8 mouse cellular contexts compared by ENCODE assay signal in genomic region chr2:125506316-125507054, GRCm38 (mm10). TPM values are rescaled to one million over a fixed set of nuclear protein-coding genes. Genes with fewer than 3 reads are reported as not detected.
DNase-seq lines count a peak whose midpoint lies in the region; ATAC-seq lines count a peak whose summit lies in the region.

No protein-coding gene starts in this region.

- intact Hi-C loops in left cerebral cortex, postnatal 10 days (cut with DNase I): no loop called here

- peak overlapping the region; percentile 59 for H3K4me3 ChIP-seq in kidney, embryonic 15.5 days (replicated peaks)

- H3K4me1 ChIP-seq in kidney, embryonic 15.5 days: peaks cover 15% of the 10 kb centered on the region

- H3K4me2 ChIP-seq in kidney, embryonic 15.5 days: peak overlapping the region; percentile 91

- WGBS in kidney, embryonic 15.5 days: 1% methylated on average over 37 of the region's 37 CpGs

- H3K9ac ChIP-seq in kidney, embryonic 15.5 days: peak overlapping the region; percentile 70

- peak; percentile 66 for ATAC-seq in granulocyte monocyte progenitor cell, adult 5-6 weeks (replicated peaks; ENCODE audit: poor library complexity, severe bottlenecking)
- ATAC-seq in kidney, embryonic 15.5 days (replicated peaks; ENCODE audit: low FRiP score): peak; percentile 92
- ATAC-seq in CD4-positive, CD25-positive, alpha-beta regulatory T cell, adult 4 months: no peak

- H3K27me3 ChIP-seq in kidney, embryonic 15.5 days: peaks cover 14% of the 10 kb centered on the region

- no peaks in the 10 kb centered on the region for H3K9me3 ChIP-seq in kidney, embryonic 15.5 days (replicated peaks)

- H3K36me3 ChIP-seq in kidney, embryonic 15.5 days: no peaks in the 10 kb centered on the region

- DNase-seq in left cerebral cortex, postnatal 10 days (ENCODE audit: extremely low spot score in 1 of 2, low spot score in 2 of 2): peak; percentile 46 to 81
- no peak for DNase-seq in left cerebral cortex, adult 8-10 months (ENCODE audit: low spot score in 2 of 2)
- peak; percentile 69 for DNase-seq in embryo, embryonic 10 days (ENCODE audit: low spot score)
- peak; percentile 74 for DNase-seq in lung, postnatal 14 days
- peak; percentile 14 for DNase-seq in right cerebral cortex, postnatal 25 days

- H3K27ac ChIP-seq in kidney, embryonic 15.5 days: peak overlapping the region; percentile 87

RNA-seq across cellular contexts. Expression of gene Fbn1, which starts 1.3 kb away (rescaled TPM):
- total RNA-seq in left cerebral cortex, postnatal 10 days (2021): 1 to 10 TPM; 9.5 to 9.7 TPM
- 1 to 10 TPM; 4.7 to 6.3 (median 5.6) TPM for total RNA-seq in left cerebral cortex, adult 8-10 months (2022)
- 0.13 TPM in 1 of 2 replicates, not detected in the other for total RNA-seq in granulocyte monocyte progenitor cell, adult 5-6 weeks (2014; fragmentation: Nextera tagmentation)
- 0.05 and 0.34 TPM in 2 replicates for total RNA-seq in granulocyte monocyte progenitor cell, adult 5-6 weeks (2017)
- polyA plus RNA-seq in kidney, embryonic 15.5 days (2015; fragmentation: Nextera tagmentation; extraction: Ambion mirVana): 13.4 and 16.4 TPM in 2 replicates
- not detected for polyA plus RNA-seq in CD4-positive, CD25-positive, alpha-beta regulatory T cell, adult 4 months (2017; shearing (Covaris generic))

RNA-seq across cellular contexts. Expression of gene Gm9913, which starts 1.6 kb away (rescaled TPM):
- under 1 TPM; 0.20 to 0.28 TPM for total RNA-seq in left cerebral cortex, postnatal 10 days (2021)
- under 1 TPM in 3 of 4 experiments, not detected in 1; 0.13 to 0.23 (median 0.14) TPM for total RNA-seq in left cerebral cortex, adult 8-10 months (2022)
- not detected in 2 replicates for total RNA-seq in granulocyte monocyte progenitor cell, adult 5-6 weeks (2014; fragmentation: Nextera tagmentation)
- total RNA-seq in granulocyte monocyte progenitor cell, adult 5-6 weeks (2017): not detected in 2 replicates
- polyA plus RNA-seq in kidney, embryonic 15.5 days (2015; fragmentation: Nextera tagmentation; extraction: Ambion mirVana): 0.19 and 0.42 TPM in 2 replicates
- not detected for polyA plus RNA-seq in CD4-positive, CD25-positive, alpha-beta regulatory T cell, adult 4 months (2017; shearing (Covaris generic))

Comparison
In these comparisons a context has a peak if more than half of its experiments do, and no peak if none do; other contexts are left out.
1. DNase-seq: peak in left cerebral cortex, postnatal 10 days (2 of 2), embryo, embryonic 10 days (single experiment), lung, postnatal 14 days (single experiment) and right cerebral cortex, postnatal 25 days (single experiment); none in left cerebral cortex, adult 8-10 months (0 of 2).
2. RNA of gene Fbn1, which starts 1.3 kb away (total RNA-seq): 9.5 to 9.7 TPM in left cerebral cortex, postnatal 10 days and 4.7 to 6.3 TPM in left cerebral cortex, adult 8-10 months; 0.05 to 0.34 TPM in granulocyte monocyte progenitor cell, adult 5-6 weeks; every median in the first group is over 4 times any median in the second.